Mouse (Mus musculus): ENCODE measurements around the gene Cfap97d1. TPM values are rescaled to one million over a fixed set of nuclear protein-coding genes. Genes with fewer than 3 reads are reported as not detected.

The Cfap97d1 gene
- total and polyA plus RNA-seq, 3 experiments: not detected

- TF ChIP-seq E2F4 (IDR thresholded peaks at IDR 0.05; ENCODE audit: borderline replicate concordance, low read depth, low read length) (no peak), ZNF384 (IDR thresholded peaks at IDR 0.05; ENCODE audit: low read depth, low read length) (no peak), POLR2AphosphoS5 (IDR thresholded peaks at IDR 0.05; ENCODE audit: borderline replicate concordance, low read depth, low read length) (no peak), MAX (IDR thresholded peaks at IDR 0.05; ENCODE audit: low read length) (no peak), EP300 (IDR thresholded peaks at IDR 0.05; ENCODE audit: low read depth in 1 of 2, low read length in 2 of 2) (no peak), USF2 (IDR thresholded peaks at IDR 0.05; ENCODE audit: borderline replicate concordance in 1 of 2, insufficient read depth in 1 of 2, low read depth in 1 of 2, low read length in 2 of 2) (no peak), ZKSCAN1 (IDR thresholded peaks at IDR 0.05; ENCODE audit: low read depth, low read length) (no peak)
- Histone ChIP-seq H3K9ac (ENCODE audit: control insufficient read depth, low read depth, low read length, poor library complexity, severe bottlenecking) (no peak overlapping the region), H3K27ac (ENCODE audit: control insufficient read depth, low read depth, low read length) (no peak overlapping the region), H3K4me3 (ENCODE audit: control insufficient read depth in 1 of 2, insufficient read depth in 1 of 2, low read depth in 2 of 2, low read length in 2 of 2) (no peak overlapping the region), H3K9me3 (replicated peaks; ENCODE audit: insufficient read depth, low read length) (no peaks in the 10 kb centered on the region), H3K4me1 (ENCODE audit: control insufficient read depth in 1 of 2, insufficient read depth in 2 of 2, low read length in 2 of 2) (no peaks in the 10 kb centered on the region), H3K79me2 (ENCODE audit: control insufficient read depth, insufficient read depth, low read length, poor library complexity) (no peaks in the 10 kb centered on the region), H3K27me3 (ENCODE audit: control insufficient read depth in 1 of 2, insufficient read depth in 2 of 2, low read length in 2 of 2) (no peaks in the 10 kb centered on the region), H3K36me3 (ENCODE audit: control insufficient read depth in 1 of 2, insufficient read depth in 2 of 2, low read length in 2 of 2) (no peaks in the 10 kb centered on the region)
- no peak for DNase-seq (ENCODE audit: low read depth, low spot score)
Measured at GRCm38 (mm10) chr11:101974181-101974580, 9.9 kb upstream of the Cfap97d1 start.

- Histone ChIP-seq H3K4me1 (ENCODE audit: control insufficient read depth in 1 of 2, insufficient read depth in 2 of 2, low read length in 2 of 2) (no peaks in the 10 kb centered on the region), H3K79me2 (ENCODE audit: control insufficient read depth, insufficient read depth, low read length, poor library complexity) (no peaks in the 10 kb centered on the region), H3K27ac (ENCODE audit: control insufficient read depth, low read depth, low read length) (no peak overlapping the region), H3K27me3 (ENCODE audit: control insufficient read depth in 1 of 2, insufficient read depth in 2 of 2, low read length in 2 of 2) (no peaks in the 10 kb centered on the region), H3K4me3 (ENCODE audit: control insufficient read depth in 1 of 2, insufficient read depth in 1 of 2, low read depth in 2 of 2, low read length in 2 of 2) (no peak overlapping the region), H3K9me3 (replicated peaks; ENCODE audit: insufficient read depth, low read length) (no peaks in the 10 kb centered on the region), H3K9ac (ENCODE audit: control insufficient read depth, low read depth, low read length, poor library complexity, severe bottlenecking) (no peak overlapping the region), H3K36me3 (ENCODE audit: control insufficient read depth in 1 of 2, insufficient read depth in 2 of 2, low read length in 2 of 2) (no peaks in the 10 kb centered on the region)
- no peak for TF ChIP-seq POLR2AphosphoS5 (IDR thresholded peaks at IDR 0.05; ENCODE audit: borderline replicate concordance, low read depth, low read length)
- 0 out of 2 replicates have a peak, but pooled peaks have one; percentile 14 for TF ChIP-seq SMC3 (IDR thresholded peaks at IDR 0.05; ENCODE audit: low read depth, low read length)
- no peak for TF ChIP-seq ZNF384 (IDR thresholded peaks at IDR 0.05; ENCODE audit: low read depth, low read length)
- no peak for TF ChIP-seq BHLHE40 (IDR thresholded peaks at IDR 0.05; ENCODE audit: borderline replicate concordance, low read depth, low read length)
- TF ChIP-seq CTCF (IDR thresholded peaks at IDR 0.05 in 2 of 3, conservative IDR thresholded peaks at IDR 0.05 in 1 of 3; ENCODE audit: control insufficient read depth in 1 of 3, insufficient read depth in 1 of 3, low read depth in 2 of 3, low read length in 3 of 3, poor library complexity in 1 of 3, severe bottlenecking in 1 of 3): peak; percentile 62 to 78 (median 63)
- TF ChIP-seq JUND (IDR thresholded peaks at IDR 0.05; ENCODE audit: low read depth, low read length): no peak
- TF ChIP-seq ETS1 (IDR thresholded peaks at IDR 0.05; ENCODE audit: low read depth, low read length): no peak
- TF ChIP-seq RAD21 (IDR thresholded peaks at IDR 0.05; ENCODE audit: low read depth, low read length): peak; percentile 9; the same call in 1 of the 2 replicates
- no peak for TF ChIP-seq USF1 (IDR thresholded peaks at IDR 0.05; ENCODE audit: low read depth, low read length)
- TF ChIP-seq EP300 (IDR thresholded peaks at IDR 0.05; ENCODE audit: low read depth in 1 of 2, low read length in 2 of 2): no peak
- no peak for TF ChIP-seq ELF1 (IDR thresholded peaks at IDR 0.05; ENCODE audit: low read depth, low read length)
- DNase-seq (ENCODE audit: low read depth, low spot score): peak; percentile 45
Measured at GRCm38 (mm10) chr11:101974923-101975322, 9.2 kb upstream of the Cfap97d1 start.
